Mouse (Mus musculus): ENCODE data around the gene Prkar1a. TPM values are rescaled to one million over a fixed set of nuclear protein-coding genes. Genes with fewer than 3 reads are reported as not detected.
A peak's percentile ranks its signal among the peaks of the same experiment; 100 is the strongest.

Prkar1a gene
- total RNA-seq, 2 experiments from 2014 or later, result 470 to 506 TPM

GRCm38 (mm10) chr11:109698740-109699139, 49.5 kb downstream of the Prkar1a start:
- no peak for DNase-seq (ENCODE audit: low spot score in 2 of 2)
- intact Hi-C loops (cut with DNase I), result no loop called here

GRCm38 (mm10) chr11:109699784-109700183, 50.6 kb downstream of the Prkar1a start:
- no peak for DNase-seq (ENCODE audit: low spot score in 2 of 2)
- intact Hi-C loops (cut with DNase I), result no loop called here

GRCm38 (mm10) chr11:109700761-109701160, 51.6 kb downstream of the Prkar1a start:
- no peak for DNase-seq (ENCODE audit: low spot score in 2 of 2)
- intact Hi-C loops (cut with DNase I), result no loop called here

GRCm38 (mm10) chr11:109702031-109702815, 53.0 kb downstream of the Prkar1a start:
- intact Hi-C loops (cut with DNase I), result no loop called here
- DNase-seq (ENCODE audit: low spot score in 2 of 2), result no peak

GRCm38 (mm10) chr11:109703845-109704244, 54.6 kb downstream of the Prkar1a start:
- intact Hi-C loops (cut with DNase I), result no loop called here
- no peak for DNase-seq (ENCODE audit: low spot score in 2 of 2)

GRCm38 (mm10) chr11:109704311-109705205, 55.4 kb downstream of the Prkar1a start:
- intact Hi-C loops (cut with DNase I), result no loop called here
- no peak for DNase-seq (ENCODE audit: low spot score in 2 of 2)

- intact Hi-C loops (cut with DNase I), result no loop called here
- DNase-seq (ENCODE audit: low spot score in 2 of 2), result no peak
Measured at GRCm38 (mm10) chr11:109705336-109706054, 56.3 kb downstream of the Prkar1a start.

GRCm38 (mm10) chr11:109706055-109706412, 56.8 kb downstream of the Prkar1a start:
- intact Hi-C loops (cut with DNase I), result no loop called here

GRCm38 (mm10) chr11:109706586-109706985, 57.4 kb downstream of the Prkar1a start:
- intact Hi-C loops (cut with DNase I), result no loop called here
- DNase-seq (ENCODE audit: low spot score in 2 of 2), result no peak

More at GRCm38 (mm10) chr11:109706055-109706412, 56.8 kb downstream of the Prkar1a start:
- DNase-seq (ENCODE audit: low spot score in 2 of 2), result no peak

- no peak for DNase-seq (ENCODE audit: low spot score in 2 of 2)
- intact Hi-C loops (cut with DNase I), result no loop called here
Measured at GRCm38 (mm10) chr11:109707442-109707841, 58.2 kb downstream of the Prkar1a start.

GRCm38 (mm10) chr11:109708786-109709185, 59.6 kb downstream of the Prkar1a start:
- no peak for DNase-seq (ENCODE audit: low spot score in 2 of 2)
- intact Hi-C loops (cut with DNase I), result no loop called here

GRCm38 (mm10) chr11:109709501-109709900, 60.3 kb downstream of the Prkar1a start:
- no peak for DNase-seq (ENCODE audit: low spot score in 2 of 2)
- intact Hi-C loops (cut with DNase I), result no loop called here

GRCm38 (mm10) chr11:109714341-109715247, 65.4 kb downstream of the Prkar1a start:
- DNase-seq (ENCODE audit: low spot score in 2 of 2), result no peak
- intact Hi-C loops (cut with DNase I), result loop anchor here (5.0 to 10.0 kb wide), 2 partner anchors 37 to 90 kb away; no protein-coding TSS in a partner anchor

GRCm38 (mm10) chr11:109715311-109715781, 66.1 kb downstream of the Prkar1a start:
- DNase-seq (ENCODE audit: low spot score in 2 of 2), result no peak
- intact Hi-C loops (cut with DNase I), result loop anchor here (5.0 to 10.0 kb wide), 2 partner anchors 38 to 89 kb away; no protein-coding TSS in a partner anchor

GRCm38 (mm10) chr11:109716981-109717380, 67.8 kb downstream of the Prkar1a start:
- DNase-seq (ENCODE audit: low spot score in 2 of 2), result no peak
- intact Hi-C loops (cut with DNase I), result loop anchor here (5.0 to 10.0 kb wide), 2 partner anchors 40 to 88 kb away; no protein-coding TSS in a partner anchor

- intact Hi-C loops (cut with DNase I), result loop anchor here (5.0 to 10.0 kb wide), 2 partner anchors 40 to 87 kb away; no protein-coding TSS in a partner anchor
- peak; percentile 58 to 81 for DNase-seq (ENCODE audit: low spot score in 2 of 2)
Measured at GRCm38 (mm10) chr11:109717448-109717847, 68.2 kb downstream of the Prkar1a start.

- intact Hi-C loops (cut with DNase I), result loop anchor here (5.0 to 10.0 kb wide), 2 partner anchors 41 to 87 kb away; no protein-coding TSS in a partner anchor
- no peak for DNase-seq (ENCODE audit: low spot score in 2 of 2)
Measured at GRCm38 (mm10) chr11:109717966-109718895, 69.0 kb downstream of the Prkar1a start.
